Mouse (Mus musculus) kidney, embryonic 16.5 days (tissue): ENCODE measurements at regions not wholly inside any gene's neighbourhood (a gene's known extent, or its start where the extent isn't known, plus 50 kb on each side); places are given as distances from the start of the nearest gene placed in this dataset.

Experiments
- ATAC-seq: fragments of 200-750 bp; cut with Nextera tagmentation; 2 replicates; pipeline ENCODE4 v1.8.0; 2017; ENCODE audit warnings: moderate TSS enrichment; ENCODE audit not compliant: low FRiP score, low TSS enrichment
- H3K27ac ChIP-seq: fragments of 300-500 bp; sonication (generic); 2 replicates; pipeline ENCODE4 v1.5.1; 2014; ENCODE audit warnings: low read length
- H3K27me3 ChIP-seq: fragments of 300-500 bp; sonication (generic); 2 replicates; pipeline ENCODE4 v1.6.1; 2014; ENCODE audit warnings: low read length, control low read depth, mixed read lengths; ENCODE audit not compliant: insufficient read depth
- H3K36me3 ChIP-seq: fragments of 300-500 bp; sonication (generic); 2 replicates; pipeline ENCODE4 v1.6.1; 2014; ENCODE audit warnings: low read length, control low read depth, mixed read lengths; ENCODE audit not compliant: insufficient read depth
- H3K4me1 ChIP-seq: fragments of 300-500 bp; sonication (generic); 2 replicates; pipeline ENCODE4 v1.6.1; 2014; ENCODE audit warnings: low read length, control low read depth, mixed read lengths; ENCODE audit not compliant: insufficient read depth
- H3K4me2 ChIP-seq: fragments of 300-500 bp; sonication (generic); replicated peaks from 2 replicates; pipeline ENCODE4 v1.6.1; 2014; ENCODE audit warnings: low read depth, low read length
- H3K4me3 ChIP-seq: fragments of 300-500 bp; sonication (generic); 2 replicates; pipeline ENCODE4 v1.5.1; 2014; ENCODE audit warnings: mild to moderate bottlenecking, low read length
- H3K9ac ChIP-seq: fragments of 300-500 bp; sonication (generic); replicated peaks from 2 replicates; pipeline ENCODE4 v1.6.1; 2014; ENCODE audit warnings: low read length
- H3K9me3 ChIP-seq: fragments of 300-500 bp; sonication (generic); 2 replicates; pipeline ENCODE4 v1.6.1; 2016; ENCODE audit warnings: low read length, control low read depth
- WGBS: fragments of 180-500 bp; shearing (Covaris S2); extraction: QIAGEN DNeasy Blood & Tissue Kit; methylation state at CpG from one replicate; pipeline ENCODE4 v1.1.7; 2014; 5-methylcytosine and 5-hydroxymethylcytosine counted together

DNA sequence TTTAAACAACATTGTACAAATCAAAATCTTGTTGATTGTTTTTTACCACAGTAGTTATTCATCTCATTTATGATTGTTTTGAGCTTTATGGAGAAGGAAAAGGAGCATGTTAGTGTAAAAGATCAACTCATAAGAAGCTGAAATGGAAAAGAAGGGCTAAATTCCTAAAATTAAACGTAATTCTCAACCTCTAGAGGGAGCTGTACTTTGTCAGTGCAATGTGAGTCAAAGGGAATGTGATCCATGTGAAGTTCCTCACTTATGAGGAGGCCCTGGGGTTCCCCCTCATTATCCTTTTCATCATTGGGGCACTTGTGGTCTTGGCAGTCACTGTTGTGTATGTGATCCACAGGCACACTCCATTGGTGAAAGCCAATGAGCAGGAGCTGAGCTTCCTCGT is 54.0 kb upstream of the Vmn2r7 start:
- H3K36me3 ChIP-seq: no peaks in the 10 kb centered on the region
- H3K4me2 ChIP-seq: no peak overlapping the region
- no peak overlapping the region for H3K9ac ChIP-seq
- no peak for ATAC-seq
- H3K4me3 ChIP-seq: no peak overlapping the region
- H3K27ac ChIP-seq: no peak overlapping the region
- H3K9me3 ChIP-seq: no peaks in the 10 kb centered on the region
- no peaks in the 10 kb centered on the region for H3K27me3 ChIP-seq
- WGBS: 59% methylated on average over 2 of the region's 2 CpGs
- H3K4me1 ChIP-seq: no peaks in the 10 kb centered on the region

DNA sequence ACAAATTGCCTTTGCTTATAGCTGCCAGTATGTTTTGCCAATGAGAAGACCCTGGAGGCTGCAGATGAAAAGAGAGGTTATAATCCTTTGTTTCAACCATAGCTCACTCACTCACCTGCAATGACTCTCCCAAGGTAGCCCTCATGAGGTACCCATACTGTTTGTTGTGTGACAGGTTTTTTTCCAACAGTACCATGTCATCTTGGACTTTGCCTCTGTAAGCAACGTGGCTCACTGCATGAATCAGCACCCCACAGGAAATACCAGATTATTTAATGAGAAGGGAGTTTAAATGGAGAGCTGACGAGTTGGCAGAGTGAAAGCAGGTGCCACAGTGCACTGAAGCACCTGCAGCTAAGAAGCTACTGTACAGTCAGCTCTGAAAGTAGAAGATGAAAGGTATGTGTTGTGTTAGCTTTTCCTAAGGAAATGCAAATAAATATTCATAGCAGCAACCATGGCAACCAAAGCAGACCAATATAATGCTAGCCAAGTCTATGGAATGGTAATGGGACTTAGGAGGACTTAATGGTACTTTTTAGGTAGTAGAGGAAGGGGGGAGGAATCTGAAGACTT is 56.8 kb upstream of the Vmn2r7 start:
- no peak for ATAC-seq
- Histone ChIP-seq H3K4me1 (no peaks in the 10 kb centered on the region), H3K9ac (no peak overlapping the region), H3K27me3 (no peaks in the 10 kb centered on the region), H3K36me3 (no peaks in the 10 kb centered on the region), H3K4me2 (no peak overlapping the region), H3K27ac (no peak overlapping the region), H3K9me3 (no peaks in the 10 kb centered on the region), H3K4me3 (no peak overlapping the region)
- 32% methylated on average over 2 of the region's 2 CpGs for WGBS

DNA sequence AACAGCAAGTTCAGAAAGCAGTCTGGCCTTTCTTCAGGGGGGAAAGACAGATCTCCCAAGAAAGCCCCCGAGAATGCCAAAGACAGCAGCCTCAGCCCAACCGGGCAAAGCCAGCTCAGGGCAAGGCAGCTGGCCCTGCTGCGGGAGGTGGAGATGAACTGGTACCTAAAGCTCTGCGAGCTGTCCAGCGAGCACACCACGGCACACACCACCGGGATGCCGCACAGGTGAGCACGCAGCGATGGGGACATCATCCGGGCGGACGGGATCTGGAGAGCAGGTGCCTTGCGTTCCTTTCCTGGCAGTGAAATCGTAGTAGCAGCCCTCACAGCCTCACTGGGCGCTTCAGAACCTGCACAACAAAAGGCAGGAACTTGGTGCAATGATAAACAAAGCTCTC is 104.7 kb upstream of the Vmn2r7 start:
- WGBS: 11% methylated on average over 16 of the region's 16 CpGs
- Histone ChIP-seq H3K9me3 (no peaks in the 10 kb centered on the region), H3K27me3 (no peaks in the 10 kb centered on the region; the same call in 1 of the 2 replicates), H3K4me3 (peak overlapping the region; percentile 29), H3K27ac (no peak overlapping the region), H3K36me3 (no peaks in the 10 kb centered on the region), H3K4me1 (peaks cover 5% of the 10 kb centered on the region; the same call in 1 of the 2 replicates), H3K4me2 (peak overlapping the region; percentile 48), H3K9ac (no peak overlapping the region)
- no peak for ATAC-seq

DNA sequence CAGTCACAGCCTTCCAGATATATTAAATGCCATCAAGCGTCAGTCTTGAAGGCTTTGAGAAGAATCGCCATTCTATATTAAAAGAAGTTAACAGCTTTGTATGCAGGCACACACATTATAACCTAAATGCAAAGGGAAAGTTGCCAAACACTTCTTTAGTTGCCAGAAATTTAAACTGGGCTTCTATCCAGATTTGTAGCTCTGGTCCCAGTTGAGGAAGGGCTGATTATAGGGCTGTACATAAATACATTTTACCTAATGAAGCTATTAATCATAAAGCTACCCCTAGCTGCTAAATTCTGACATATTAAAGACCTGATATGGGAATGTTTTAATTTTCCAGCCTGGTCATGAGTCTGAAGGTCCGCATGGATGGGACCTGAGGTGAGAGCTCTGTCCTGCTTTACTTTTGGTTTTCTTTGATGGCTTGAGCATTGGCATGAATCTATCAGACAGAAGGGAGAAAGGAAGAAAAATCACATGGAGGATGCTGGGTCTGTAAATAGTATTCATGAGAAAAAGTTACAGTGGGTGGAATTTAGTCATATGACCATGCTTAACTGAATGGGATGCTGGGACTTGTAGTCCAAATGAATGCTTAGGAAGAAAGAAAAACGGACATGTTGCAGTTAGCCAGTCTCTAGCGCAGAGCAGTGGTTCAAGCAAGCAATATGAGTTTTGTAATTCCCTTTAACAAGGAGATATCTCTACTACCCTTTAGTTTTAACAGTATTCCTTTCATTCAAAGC is 120.3 kb upstream of the Vmn2r7 start:
- no peak for ATAC-seq
- no peaks in the 10 kb centered on the region for H3K9me3 ChIP-seq
- no peaks in the 10 kb centered on the region for H3K36me3 ChIP-seq
- H3K4me2 ChIP-seq: no peak overlapping the region
- H3K27me3 ChIP-seq: no peaks in the 10 kb centered on the region
- no peaks in the 10 kb centered on the region for H3K4me1 ChIP-seq
- H3K9ac ChIP-seq: no peak overlapping the region
- H3K27ac ChIP-seq: no peak overlapping the region
- WGBS: 78% methylated on average over 5 of the region's 5 CpGs
- H3K4me3 ChIP-seq: no peak overlapping the region

DNA sequence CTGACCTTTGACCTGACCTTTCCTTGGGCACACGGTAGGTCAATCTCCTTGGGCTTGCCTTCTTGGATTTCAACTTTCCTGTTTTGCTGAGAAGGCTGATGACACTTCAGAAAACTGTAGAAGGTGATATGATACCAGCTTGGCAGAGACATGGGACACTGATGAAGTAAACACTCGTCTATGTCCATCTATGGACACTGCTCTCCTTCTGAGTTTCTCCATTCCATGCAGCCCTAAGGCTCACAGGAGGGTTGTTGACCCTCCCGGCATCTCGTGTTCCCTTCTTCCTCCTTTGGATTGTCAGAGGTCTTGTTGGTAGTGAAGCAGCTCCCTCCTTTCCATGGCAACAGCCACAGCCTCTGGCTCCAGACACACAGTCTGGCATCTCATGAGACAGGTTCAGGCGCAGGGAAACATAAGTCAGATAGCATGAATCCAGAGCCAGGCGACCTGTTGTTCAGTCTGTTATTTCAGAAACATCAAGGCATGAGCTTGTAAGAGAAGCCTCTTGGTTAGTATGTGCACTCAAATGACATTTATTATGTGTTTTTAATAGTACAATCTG is 120.9 kb upstream of the Vmn2r7 start:
- Histone ChIP-seq H3K36me3 (no peaks in the 10 kb centered on the region), H3K27me3 (no peaks in the 10 kb centered on the region), H3K9ac (no peak overlapping the region), H3K9me3 (no peaks in the 10 kb centered on the region), H3K4me1 (no peaks in the 10 kb centered on the region), H3K4me3 (no peak overlapping the region), H3K27ac (no peak overlapping the region), H3K4me2 (no peak overlapping the region)
- ATAC-seq: no peak
- 34% methylated on average over 6 of the region's 6 CpGs for WGBS

DNA sequence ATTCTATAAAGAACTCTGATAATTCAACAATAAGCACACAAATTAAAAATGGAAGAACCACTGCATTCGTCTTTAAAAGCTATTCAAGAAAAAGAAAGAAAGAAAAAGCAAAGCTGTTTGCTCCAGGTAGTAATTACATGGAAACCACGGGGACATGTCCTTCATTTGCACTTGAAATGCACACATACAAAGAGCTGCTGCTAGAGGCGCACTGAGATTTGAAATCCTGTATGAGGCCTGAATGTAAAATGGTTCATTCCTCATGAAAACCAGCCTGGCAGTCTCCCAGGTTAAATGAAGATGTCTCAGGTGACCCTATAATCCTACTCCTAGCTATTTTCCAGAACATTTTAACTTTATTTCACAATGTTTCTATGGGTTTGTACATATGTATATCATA is 123.7 kb upstream of the Vmn2r7 start:
- ATAC-seq: no peak
- Histone ChIP-seq H3K4me2 (no peak overlapping the region), H3K4me1 (no peaks in the 10 kb centered on the region), H3K36me3 (no peaks in the 10 kb centered on the region), H3K9me3 (no peaks in the 10 kb centered on the region), H3K27ac (no peak overlapping the region), H3K27me3 (no peaks in the 10 kb centered on the region), H3K4me3 (no peak overlapping the region), H3K9ac (no peak overlapping the region)
- 76% methylated on average over 3 of the region's 3 CpGs for WGBS

DNA sequence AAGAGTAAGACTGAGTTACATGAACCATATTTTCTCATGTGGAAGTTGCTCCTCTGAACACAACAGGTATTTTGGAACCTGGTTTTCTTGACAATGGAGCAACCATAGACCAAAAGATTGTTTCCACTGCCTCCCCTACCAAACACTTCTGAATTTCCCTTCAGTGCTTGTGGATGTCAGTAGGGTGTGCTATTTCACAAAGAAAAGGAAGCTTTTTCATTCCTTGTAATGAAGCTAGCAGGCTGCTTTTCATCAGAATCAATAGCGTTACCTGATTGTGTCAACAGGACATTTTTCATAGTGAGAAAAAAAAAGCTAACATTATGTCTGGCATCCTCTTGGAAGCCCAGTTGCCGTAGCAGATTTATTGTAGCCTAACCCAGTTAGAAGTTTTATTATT is 124.8 kb upstream of the Kcnab1 start:
- Histone ChIP-seq H3K4me1 (no peaks in the 10 kb centered on the region), H3K9ac (no peak overlapping the region), H3K36me3 (no peaks in the 10 kb centered on the region), H3K27ac (no peak overlapping the region), H3K4me2 (no peak overlapping the region), H3K9me3 (no peaks in the 10 kb centered on the region), H3K4me3 (no peak overlapping the region), H3K27me3 (no peaks in the 10 kb centered on the region)
- WGBS: 62% methylated on average over 2 of the region's 2 CpGs
- ATAC-seq: no peak

DNA sequence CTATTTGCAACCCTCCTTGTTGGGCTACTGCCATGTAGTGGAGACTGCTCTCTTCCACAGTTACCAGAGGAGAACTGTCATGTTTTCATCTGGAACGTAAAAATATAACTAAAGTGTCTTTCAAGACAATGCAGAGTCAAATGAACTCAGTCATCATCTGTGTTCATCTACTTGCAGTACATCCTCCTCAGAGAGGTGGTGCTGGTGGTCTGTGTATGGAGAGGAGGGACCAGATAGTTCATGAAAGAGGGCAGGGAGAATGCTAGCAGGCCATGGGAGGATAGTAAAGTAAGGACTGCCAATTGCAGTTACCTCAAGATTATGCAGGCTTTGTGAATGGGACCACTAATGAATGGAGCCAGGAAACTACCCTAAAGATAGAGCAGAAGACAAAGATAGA is 121.5 kb upstream of the Kcnab1 start:
- Histone ChIP-seq H3K27ac (no peak overlapping the region), H3K27me3 (no peaks in the 10 kb centered on the region), H3K4me2 (no peak overlapping the region), H3K36me3 (no peaks in the 10 kb centered on the region), H3K4me1 (no peaks in the 10 kb centered on the region), H3K9me3 (no peaks in the 10 kb centered on the region), H3K4me3 (no peak overlapping the region), H3K9ac (no peak overlapping the region)
- ATAC-seq: no peak
- WGBS: 76% methylated on average over 1 of the region's 1 CpGs

DNA sequence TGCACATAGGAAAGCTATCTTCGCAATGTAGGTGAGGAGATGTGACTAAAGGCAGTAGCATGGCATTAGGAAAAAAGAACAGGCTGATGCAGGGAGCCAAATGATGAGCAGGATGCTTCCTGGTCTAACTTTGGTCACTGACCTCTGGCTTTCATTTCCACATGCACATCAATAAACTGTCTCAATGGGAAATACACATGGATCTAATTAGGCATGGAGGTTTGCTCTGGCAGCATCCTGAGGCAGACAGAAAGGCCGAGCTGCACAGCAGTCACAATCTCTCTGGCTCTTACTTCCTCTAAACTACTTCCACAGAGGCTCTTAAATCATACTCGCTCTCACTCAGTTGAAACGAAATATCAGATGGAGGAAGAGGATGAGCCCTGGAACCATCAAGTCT is 112.7 kb upstream of the Kcnab1 start:
- ATAC-seq: no peak

DNA sequence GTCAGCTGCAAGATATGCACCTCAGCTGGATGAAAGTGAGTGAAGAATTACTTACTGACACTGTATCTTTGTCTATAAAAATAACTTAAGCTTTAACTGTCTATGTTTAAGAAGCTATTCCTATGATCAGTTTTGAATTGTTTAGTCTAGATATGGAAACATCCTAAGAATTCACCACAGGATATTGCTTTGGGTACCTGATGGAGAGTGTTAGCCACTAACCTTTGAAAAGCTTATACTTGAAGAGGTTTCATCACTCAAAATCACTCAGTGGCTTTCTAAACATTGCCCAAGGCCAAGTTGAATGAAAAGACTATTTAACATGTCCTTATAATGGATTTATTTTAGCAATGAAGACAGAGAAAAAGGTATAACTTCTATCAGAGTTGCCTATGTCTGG is 111.6 kb upstream of the Kcnab1 start:
- Histone ChIP-seq H3K9me3 (no peaks in the 10 kb centered on the region), H3K4me3 (no peak overlapping the region), H3K9ac (no peak overlapping the region), H3K27me3 (no peaks in the 10 kb centered on the region), H3K4me2 (no peak overlapping the region), H3K27ac (no peak overlapping the region), H3K36me3 (no peaks in the 10 kb centered on the region), H3K4me1 (no peaks in the 10 kb centered on the region)
- ATAC-seq: no peak

More for the DNA sequence above, 112.7 kb upstream of the Kcnab1 start:
- Histone ChIP-seq H3K9ac (no peak overlapping the region), H3K9me3 (no peaks in the 10 kb centered on the region), H3K4me2 (no peak overlapping the region), H3K27me3 (no peaks in the 10 kb centered on the region), H3K4me1 (no peaks in the 10 kb centered on the region), H3K27ac (no peak overlapping the region), H3K4me3 (no peak overlapping the region), H3K36me3 (no peaks in the 10 kb centered on the region)
- 48% methylated on average over 4 of the region's 4 CpGs for WGBS
